Mouse (Mus musculus): Measurements from ENCODE around the gene Cyp4f40. TPM values are rescaled to one million over a fixed set of nuclear protein-coding genes. Genes with fewer than 3 reads are reported as not detected.
"Not testable (repeated sequence)": the region's sequence is repeated elsewhere in the genome, so short reads cannot be mapped to it uniquely, and the experiment has no call there.

Cyp4f40 gene
- polyA plus RNA-seq, 1 experiment: not detected

DNA sequence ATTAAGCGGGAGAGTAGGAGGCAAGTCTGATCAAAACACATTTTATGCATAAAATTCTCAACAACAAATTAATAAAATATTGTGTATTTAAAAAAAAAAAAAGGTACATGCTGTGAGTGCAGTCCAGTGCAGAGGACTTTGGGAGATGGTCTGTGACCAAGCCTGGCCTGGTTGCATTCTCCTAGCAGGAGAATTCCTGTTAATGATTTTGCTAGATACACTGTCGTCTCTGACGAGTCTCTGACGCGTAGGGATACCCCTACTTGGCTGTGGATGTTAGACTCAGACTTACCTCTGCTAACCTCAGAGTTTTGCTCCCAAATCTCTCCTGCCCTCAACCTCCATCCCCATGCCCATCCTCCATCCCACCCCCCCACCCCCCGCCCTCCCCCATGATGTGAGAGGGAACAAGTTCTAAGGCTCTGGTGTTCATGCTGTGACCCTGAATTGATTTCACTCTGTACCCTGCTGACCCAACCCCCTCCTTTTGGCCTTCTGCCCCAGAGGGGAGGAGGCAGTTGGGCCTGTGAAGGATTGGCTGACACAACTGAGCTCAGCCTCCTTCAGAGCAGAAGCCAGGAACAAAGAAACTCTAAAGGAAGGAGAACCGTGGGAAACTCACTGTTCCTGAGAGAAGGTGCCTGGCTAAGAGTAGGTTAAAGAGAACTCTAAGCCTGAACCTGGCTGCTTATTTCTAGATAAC, 26.5 kb downstream of the Cyp4f40 start, which contains the start of gene Cyp4f15:
TSS of gene Cyp4f15 (plus strand) at position 580 of the 703 bp plus-strand sequence.
- TF ChIP-seq CTCF (IDR thresholded peaks at IDR 0.05; ENCODE audit: insufficient read depth, low read depth, low read length) (no peak), POLR2A (IDR thresholded peaks at IDR 0.05; ENCODE audit: insufficient read depth, low read depth, low read length) (no peak)
- H3K27ac ChIP-seq (ENCODE audit: insufficient read depth, low read depth, low read length): no peak within 1 kb of the TSS
- peak within 1 kb of the TSS; percentile 20; the same call in 1 of the 2 replicates for H3K4me3 ChIP-seq (ENCODE audit: insufficient read depth, low read depth, low read length)
- no peaks in the 10 kb centered on the region for H3K4me1 ChIP-seq (ENCODE audit: control insufficient read depth, insufficient read depth, low read length)
- WGBS: 32% methylated on average over 7 of the region's 7 CpGs

DNA sequence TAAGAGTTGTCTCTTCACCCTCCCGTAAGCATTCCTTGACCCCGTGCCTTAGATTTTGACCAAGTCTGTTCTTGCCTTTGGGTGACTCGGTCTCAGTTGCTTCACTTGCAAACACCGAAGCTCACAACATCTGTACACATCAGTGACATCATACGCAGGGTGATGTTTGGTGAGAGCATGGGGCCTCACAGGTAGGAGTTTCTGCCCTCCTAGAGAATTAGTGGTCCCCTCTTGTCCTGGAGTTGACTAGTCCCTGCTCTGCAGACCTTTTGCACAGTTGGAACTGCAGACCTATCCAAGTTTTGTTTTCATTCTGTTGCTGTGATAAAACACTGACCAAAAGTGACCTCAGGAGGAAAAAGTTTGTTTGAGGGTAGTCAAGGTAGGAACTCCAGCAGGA, 28.0 kb downstream of the Cyp4f40 start:
- no peak overlapping the region for H3K27ac ChIP-seq (ENCODE audit: insufficient read depth, low read depth, low read length)
- TF ChIP-seq POLR2A (IDR thresholded peaks at IDR 0.05; ENCODE audit: insufficient read depth, low read depth, low read length): no peak
- TF ChIP-seq CTCF (IDR thresholded peaks at IDR 0.05; ENCODE audit: insufficient read depth, low read depth, low read length): no peak
- H3K4me3 ChIP-seq (ENCODE audit: insufficient read depth, low read depth, low read length): no peak overlapping the region
- no peaks in the 10 kb centered on the region for H3K4me1 ChIP-seq (ENCODE audit: control insufficient read depth, insufficient read depth, low read length)
- WGBS: 96% methylated on average over 5 of the region's 5 CpGs

DNA sequence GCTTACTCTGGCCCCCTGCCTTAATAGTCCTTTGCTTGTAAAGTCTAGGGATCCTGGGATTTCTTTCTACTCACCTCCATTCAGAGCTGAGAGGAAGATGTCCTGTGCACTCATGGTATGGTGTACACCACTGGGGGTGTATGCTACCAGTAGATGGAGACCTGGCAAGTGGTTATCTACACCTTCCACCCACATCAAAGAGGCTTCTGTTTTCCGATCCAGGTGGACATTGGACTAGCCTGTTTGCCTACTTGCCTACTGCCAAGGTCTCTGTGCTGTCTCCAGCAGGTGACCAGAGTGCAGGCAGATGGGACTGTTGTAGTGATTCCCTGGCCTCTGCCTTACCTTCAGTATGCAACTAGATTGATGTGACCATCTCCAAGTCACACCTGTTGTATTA, 32.3 kb downstream of the Cyp4f40 start:
- Histone ChIP-seq H3K4me1 (ENCODE audit: control insufficient read depth, insufficient read depth, low read length) (no peaks in the 10 kb centered on the region), H3K4me3 (ENCODE audit: insufficient read depth, low read depth, low read length) (no peak overlapping the region), H3K27ac (ENCODE audit: insufficient read depth, low read depth, low read length) (no peak overlapping the region)
- 97% methylated on average over 1 of the region's 1 CpGs for WGBS
- TF ChIP-seq POLR2A (IDR thresholded peaks at IDR 0.05; ENCODE audit: insufficient read depth, low read depth, low read length) (no peak), CTCF (IDR thresholded peaks at IDR 0.05; ENCODE audit: insufficient read depth, low read depth, low read length) (no peak)

DNA sequence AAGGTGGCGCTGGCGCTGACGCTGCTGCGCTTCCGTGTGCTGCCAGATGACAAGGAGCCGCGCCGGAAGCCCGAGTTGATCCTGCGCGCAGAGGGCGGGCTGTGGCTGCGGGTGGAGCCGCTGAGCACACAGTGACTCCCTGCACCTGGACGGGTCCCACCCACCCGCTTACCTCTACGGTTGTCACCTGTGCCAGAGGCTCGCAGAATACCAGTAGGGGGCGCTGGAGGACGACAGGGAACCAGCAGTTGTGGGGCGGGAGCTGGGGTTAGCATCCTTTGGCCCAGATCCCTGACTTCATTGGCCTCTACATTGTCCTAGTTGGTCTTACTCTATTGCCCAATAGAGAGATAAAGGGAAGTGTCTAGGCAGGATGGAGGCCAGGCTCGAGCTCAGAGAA, 44.1 kb downstream of the Cyp4f40 start:
- no peaks in the 10 kb centered on the region for H3K4me1 ChIP-seq (ENCODE audit: control insufficient read depth, insufficient read depth, low read length)
- no peak overlapping the region for H3K4me3 ChIP-seq (ENCODE audit: insufficient read depth, low read depth, low read length)
- H3K27ac ChIP-seq (ENCODE audit: insufficient read depth, low read depth, low read length): no peak overlapping the region
- TF ChIP-seq POLR2A (IDR thresholded peaks at IDR 0.05; ENCODE audit: insufficient read depth, low read depth, low read length): no peak
- no peak for TF ChIP-seq CTCF (IDR thresholded peaks at IDR 0.05; ENCODE audit: insufficient read depth, low read depth, low read length)
- 61% methylated on average over 22 of the region's 22 CpGs for WGBS

DNA sequence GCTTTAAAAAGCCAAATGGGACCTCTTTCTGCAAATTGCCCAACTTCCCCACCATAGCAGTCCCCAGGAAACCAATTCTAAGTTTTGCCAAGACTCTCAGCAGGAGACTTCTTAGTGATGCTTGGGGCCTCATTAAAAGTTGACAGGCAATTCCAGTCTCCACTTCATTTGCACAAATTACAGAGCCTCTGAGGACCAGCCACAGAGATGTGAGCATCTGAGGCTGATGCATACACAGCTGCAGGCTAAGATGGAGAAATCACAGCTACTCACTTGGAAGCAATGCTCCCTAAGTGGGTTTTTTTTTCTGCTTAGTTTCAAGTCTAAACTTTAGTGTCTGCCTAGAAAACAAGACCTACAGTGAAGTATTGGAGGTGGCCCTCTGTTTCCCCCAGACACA, 51.8 kb downstream of the Cyp4f40 start:
- H3K4me1 ChIP-seq (ENCODE audit: control insufficient read depth, insufficient read depth, low read length); H3K27ac ChIP-seq (ENCODE audit: insufficient read depth, low read depth, low read length); H3K4me3 ChIP-seq (ENCODE audit: insufficient read depth, low read depth, low read length): not testable (repeated sequence)

DNA sequence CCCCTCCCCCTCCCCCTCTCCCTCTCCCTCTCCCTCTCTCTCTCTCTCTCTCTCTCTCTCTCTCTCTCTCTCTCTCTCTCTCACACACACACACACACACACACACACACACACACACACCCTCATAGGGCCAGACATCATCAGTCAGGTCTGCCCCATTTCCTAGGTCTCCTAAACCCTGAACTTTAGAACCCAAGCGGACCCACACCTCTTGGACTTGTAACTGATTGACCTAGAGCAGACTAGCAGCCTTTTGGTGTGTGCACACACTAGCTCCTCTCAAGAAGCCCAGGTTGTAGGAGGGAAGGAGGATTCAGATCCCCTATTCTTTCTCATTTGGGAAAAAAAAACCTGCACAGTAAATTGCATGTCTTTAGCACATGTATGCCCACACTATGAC, 63.5 kb downstream of the Cyp4f40 start:
- 90% methylated on average over 1 of the region's 1 CpGs for WGBS
- not testable (repeated sequence) for H3K4me3 ChIP-seq (ENCODE audit: insufficient read depth, low read depth, low read length); H3K27ac ChIP-seq (ENCODE audit: insufficient read depth, low read depth, low read length); H3K4me1 ChIP-seq (ENCODE audit: control insufficient read depth, insufficient read depth, low read length)

DNA sequence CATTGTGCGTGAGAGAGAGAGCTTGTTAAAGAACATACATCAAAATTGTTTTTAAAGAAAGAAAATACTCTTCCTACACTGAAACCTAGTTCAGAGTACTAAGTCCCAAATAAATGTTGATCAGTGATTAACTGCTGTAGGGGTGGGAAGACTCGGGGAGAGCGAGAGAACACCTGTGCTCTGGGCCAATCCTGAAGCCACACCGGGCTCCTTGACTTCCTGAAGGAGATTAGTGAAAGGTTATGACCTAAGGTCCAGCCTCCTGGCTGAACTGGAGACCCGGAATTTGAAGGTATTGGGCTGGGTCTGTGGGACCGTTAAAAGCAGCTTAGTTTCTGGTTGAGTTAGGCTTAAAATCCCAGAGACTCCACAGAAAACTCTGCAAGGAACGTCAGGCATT, 64.1 kb downstream of the Cyp4f40 start:
- no peak overlapping the region for H3K4me3 ChIP-seq (ENCODE audit: insufficient read depth, low read depth, low read length)
- 73% methylated on average over 7 of the region's 7 CpGs for WGBS
- H3K27ac ChIP-seq (ENCODE audit: insufficient read depth, low read depth, low read length): no peak overlapping the region
- TF ChIP-seq CTCF (IDR thresholded peaks at IDR 0.05; ENCODE audit: insufficient read depth, low read depth, low read length) (no peak), POLR2A (IDR thresholded peaks at IDR 0.05; ENCODE audit: insufficient read depth, low read depth, low read length) (no peak)
- peaks cover 7% of the 10 kb centered on the region; the same call in 1 of the 2 replicates for H3K4me1 ChIP-seq (ENCODE audit: control insufficient read depth, insufficient read depth, low read length)

DNA sequence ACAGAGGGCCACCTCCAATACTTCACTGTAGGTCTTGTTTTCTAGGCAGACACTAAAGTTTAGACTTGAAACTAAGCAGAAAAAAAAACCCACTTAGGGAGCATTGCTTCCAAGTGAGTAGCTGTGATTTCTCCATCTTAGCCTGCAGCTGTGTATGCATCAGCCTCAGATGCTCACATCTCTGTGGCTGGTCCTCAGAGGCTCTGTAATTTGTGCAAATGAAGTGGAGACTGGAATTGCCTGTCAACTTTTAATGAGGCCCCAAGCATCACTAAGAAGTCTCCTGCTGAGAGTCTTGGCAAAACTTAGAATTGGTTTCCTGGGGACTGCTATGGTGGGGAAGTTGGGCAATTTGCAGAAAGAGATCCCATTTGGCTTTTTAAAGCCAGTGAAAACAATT, 67.7 kb downstream of the Cyp4f40 start:
- H3K27ac ChIP-seq (ENCODE audit: insufficient read depth, low read depth, low read length): 0 out of 2 replicates have a peak overlapping the region, but pooled peaks have one; percentile 6
- H3K4me1 ChIP-seq (ENCODE audit: control insufficient read depth, insufficient read depth, low read length); H3K4me3 ChIP-seq (ENCODE audit: insufficient read depth, low read depth, low read length): not testable (repeated sequence)

Other genes starting within 250 kb of the Cyp4f40 start
- not detected in 2 replicates for gene Pglyrp2, start 234.7 kb upstream of the Cyp4f40 start, polyA plus RNA-seq (2012; ENCODE audit: insufficient read depth, insufficient read length, low replicate concordance, missing spikeins)
- not detected in 2 replicates for gene Cyp4f39, start 206.2 kb upstream of the Cyp4f40 start, polyA plus RNA-seq (2012; ENCODE audit: insufficient read depth, insufficient read length, low replicate concordance, missing spikeins)
- not detected in 2 replicates for gene Cyp4f17, start 152.8 kb upstream of the Cyp4f40 start, polyA plus RNA-seq (2012; ENCODE audit: insufficient read depth, insufficient read length, low replicate concordance, missing spikeins)
- not detected in 2 replicates for gene Cyp4f16, start 122.3 kb upstream of the Cyp4f40 start, polyA plus RNA-seq (2012; ENCODE audit: insufficient read depth, insufficient read length, low replicate concordance, missing spikeins)
- not detected in 2 replicates for gene Cyp4f37, start 37.6 kb upstream of the Cyp4f40 start, polyA plus RNA-seq (2012; ENCODE audit: insufficient read depth, insufficient read length, low replicate concordance, missing spikeins)
- gene Cyp4f15, start 26.7 kb downstream of the Cyp4f40 start, polyA plus RNA-seq (2012; ENCODE audit: insufficient read depth, insufficient read length, low replicate concordance, missing spikeins): not detected in 2 replicates
- gene Zfp871, start 129.4 kb downstream of the Cyp4f40 start, polyA plus RNA-seq (2012; ENCODE audit: insufficient read depth, insufficient read length, low replicate concordance, missing spikeins): 68.0 and 91.8 TPM in 2 replicates
- not detected in 2 replicates for gene Zfp811, start 151.0 kb downstream of the Cyp4f40 start, polyA plus RNA-seq (2012; ENCODE audit: insufficient read depth, insufficient read length, low replicate concordance, missing spikeins)
- gene Zfp799, start 171.4 kb downstream of the Cyp4f40 start, polyA plus RNA-seq (2012; ENCODE audit: insufficient read depth, insufficient read length, low replicate concordance, missing spikeins): not detected in 2 replicates
- not detected in 2 replicates for gene Zfp870, start 232.7 kb downstream of the Cyp4f40 start, polyA plus RNA-seq (2012; ENCODE audit: insufficient read depth, insufficient read length, low replicate concordance, missing spikeins)